Mouse (Mus musculus): Measurements from ENCODE around the gene Pigw. TPM values are rescaled to one million over a fixed set of nuclear protein-coding genes. Genes with fewer than 3 reads are reported as not detected.

Pigw gene
- polyA plus RNA-seq, 1 experiment from 2014 or later, result 2.3 TPM

DNA sequence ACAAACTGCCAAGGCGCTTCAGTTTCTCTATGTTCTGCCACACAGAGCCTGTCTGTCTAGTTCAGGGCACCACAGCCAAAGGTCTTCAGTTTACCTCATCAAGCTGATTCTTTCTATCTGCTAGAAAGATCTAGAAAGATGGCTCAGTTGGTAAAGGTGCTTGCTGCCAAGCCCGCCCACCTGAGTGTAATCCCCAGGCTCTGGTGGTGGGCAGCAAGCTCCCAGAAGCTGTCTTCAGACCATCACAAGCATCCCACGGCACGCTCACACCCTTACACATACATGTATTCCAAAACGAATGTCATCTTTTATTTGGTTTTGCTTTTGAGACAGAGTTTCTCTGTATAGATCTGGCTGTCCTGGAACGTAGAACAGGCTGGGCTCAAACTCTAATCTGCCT, 28.4 kb upstream of the Pigw start:
- Histone ChIP-seq H3K36me3 (ENCODE audit: control insufficient read depth, insufficient read depth, low read length) (peaks cover 37% of the 10 kb centered on the region), H3K4me3 (ENCODE audit: low read length) (no peak overlapping the region), H3K9me3 (ENCODE audit: control insufficient read depth, low read length) (no peaks in the 10 kb centered on the region), H3K4me1 (replicated peaks; ENCODE audit: control insufficient read depth, insufficient read depth, low read length) (no peaks in the 10 kb centered on the region), H3K27me3 (ENCODE audit: control insufficient read depth, insufficient read depth, low read depth, low read length) (no peaks in the 10 kb centered on the region), H3K9ac (ENCODE audit: low read length) (no peak overlapping the region), H3K4me2 (ENCODE audit: low read depth, low read length) (no peak overlapping the region), H3K27ac (ENCODE audit: low read length) (no peak overlapping the region)
- no peak for ATAC-seq (ENCODE audit: low read depth)
- 88% methylated on average over 6 of the region's 6 CpGs for WGBS

DNA sequence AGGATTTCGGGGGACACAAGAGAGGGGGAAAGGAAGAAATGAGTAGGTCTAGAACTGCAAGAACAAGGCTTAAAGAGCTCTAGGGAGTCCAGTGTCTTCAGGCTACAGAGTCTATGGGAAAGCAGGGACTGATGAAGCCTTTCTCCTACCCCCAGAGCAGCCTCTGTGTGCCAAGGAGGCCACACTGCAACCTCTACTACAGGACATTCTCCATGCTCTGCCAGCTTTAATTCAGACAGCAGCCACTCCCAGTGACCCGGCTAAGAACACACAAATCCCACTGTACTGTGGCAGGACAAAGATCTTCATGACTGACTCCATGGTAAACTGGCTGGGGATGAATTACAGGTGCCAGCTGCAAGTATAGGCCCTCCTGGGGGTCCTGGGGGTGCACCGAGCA, 27.0 kb upstream of the Pigw start:
- 78% methylated on average over 3 of the region's 3 CpGs for WGBS
- Histone ChIP-seq H3K36me3 (ENCODE audit: control insufficient read depth, insufficient read depth, low read length) (peaks cover 47% of the 10 kb centered on the region), H3K4me2 (ENCODE audit: low read depth, low read length) (no peak overlapping the region), H3K9me3 (ENCODE audit: control insufficient read depth, low read length) (no peaks in the 10 kb centered on the region), H3K4me1 (replicated peaks; ENCODE audit: control insufficient read depth, insufficient read depth, low read length) (no peaks in the 10 kb centered on the region), H3K9ac (ENCODE audit: low read length) (no peak overlapping the region), H3K4me3 (ENCODE audit: low read length) (no peak overlapping the region), H3K27me3 (ENCODE audit: control insufficient read depth, insufficient read depth, low read depth, low read length) (no peaks in the 10 kb centered on the region), H3K27ac (ENCODE audit: low read length) (no peak overlapping the region)
- ATAC-seq (ENCODE audit: low read depth), result no peak

- no peaks in the 10 kb centered on the region for H3K4me1 ChIP-seq (replicated peaks; ENCODE audit: control insufficient read depth, insufficient read depth, low read length)
- no peak for ATAC-seq (ENCODE audit: low read depth)
- no peak overlapping the region for H3K4me3 ChIP-seq (ENCODE audit: low read length)
- H3K9me3 ChIP-seq (ENCODE audit: control insufficient read depth, low read length), result no peaks in the 10 kb centered on the region
- H3K9ac ChIP-seq (ENCODE audit: low read length), result no peak overlapping the region
- H3K27me3 ChIP-seq (ENCODE audit: control insufficient read depth, insufficient read depth, low read depth, low read length), result no peaks in the 10 kb centered on the region
- no peak overlapping the region for H3K4me2 ChIP-seq (ENCODE audit: low read depth, low read length)
- peaks cover 42% of the 10 kb centered on the region for H3K36me3 ChIP-seq (ENCODE audit: control insufficient read depth, insufficient read depth, low read length)
- H3K27ac ChIP-seq (ENCODE audit: low read length), result no peak overlapping the region
- 82% methylated on average over 9 of the region's 9 CpGs for WGBS
Measured at GRCm38 (mm10) chr11:84904597-84905144, 24.6 kb upstream of the Pigw start.

- Histone ChIP-seq H3K27ac (ENCODE audit: low read length) (no peak overlapping the region), H3K4me1 (replicated peaks; ENCODE audit: control insufficient read depth, insufficient read depth, low read length) (no peaks in the 10 kb centered on the region), H3K9ac (ENCODE audit: low read length) (no peak overlapping the region), H3K27me3 (ENCODE audit: control insufficient read depth, insufficient read depth, low read depth, low read length) (no peaks in the 10 kb centered on the region), H3K4me2 (ENCODE audit: low read depth, low read length) (no peak overlapping the region), H3K4me3 (ENCODE audit: low read length) (no peak overlapping the region), H3K36me3 (ENCODE audit: control insufficient read depth, insufficient read depth, low read length) (peaks cover 25% of the 10 kb centered on the region), H3K9me3 (ENCODE audit: control insufficient read depth, low read length) (no peaks in the 10 kb centered on the region)
- WGBS, result 86% methylated on average over 12 of the region's 15 CpGs
- ATAC-seq (ENCODE audit: low read depth), result no peak
Measured at GRCm38 (mm10) chr11:84893113-84893512, 13.0 kb upstream of the Pigw start.

DNA sequence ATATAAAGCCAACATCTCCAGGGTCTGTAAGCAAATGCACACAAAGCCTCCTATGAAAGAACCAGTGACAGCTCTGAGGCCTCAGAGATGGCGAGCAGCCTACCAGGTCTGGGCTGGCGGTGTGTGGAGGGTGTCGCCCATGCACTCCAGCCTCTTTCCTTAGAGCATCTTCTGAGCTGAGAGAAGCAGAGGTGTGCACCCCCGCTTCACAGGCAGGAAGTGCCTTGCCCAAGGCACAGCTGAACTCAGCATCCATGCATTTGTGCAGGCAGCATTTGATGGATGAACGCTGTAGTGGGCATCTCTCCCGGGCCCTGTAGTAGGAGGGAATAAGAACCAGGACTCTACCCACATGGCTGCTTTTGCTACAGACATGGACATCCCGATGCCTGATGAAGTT, 11.6 kb upstream of the Pigw start:
- 86% methylated on average over 7 of the region's 7 CpGs for WGBS
- Histone ChIP-seq H3K9me3 (ENCODE audit: control insufficient read depth, low read length) (no peaks in the 10 kb centered on the region), H3K36me3 (ENCODE audit: control insufficient read depth, insufficient read depth, low read length) (peaks cover 21% of the 10 kb centered on the region), H3K4me1 (replicated peaks; ENCODE audit: control insufficient read depth, insufficient read depth, low read length) (no peaks in the 10 kb centered on the region), H3K27ac (ENCODE audit: low read length) (no peak overlapping the region), H3K27me3 (ENCODE audit: control insufficient read depth, insufficient read depth, low read depth, low read length) (no peaks in the 10 kb centered on the region), H3K4me3 (ENCODE audit: low read length) (no peak overlapping the region), H3K9ac (ENCODE audit: low read length) (no peak overlapping the region), H3K4me2 (ENCODE audit: low read depth, low read length) (no peak overlapping the region)
- ATAC-seq (ENCODE audit: low read depth), result no peak

GRCm38 (mm10) chr11:84889492-84889891, 9.4 kb upstream of the Pigw start:
- WGBS, result 96% methylated on average over 2 of the region's 2 CpGs
- Histone ChIP-seq H3K4me1 (replicated peaks; ENCODE audit: control insufficient read depth, insufficient read depth, low read length) (no peaks in the 10 kb centered on the region), H3K9ac (ENCODE audit: low read length) (no peak overlapping the region), H3K27me3 (ENCODE audit: control insufficient read depth, insufficient read depth, low read depth, low read length) (no peaks in the 10 kb centered on the region), H3K27ac (ENCODE audit: low read length) (no peak overlapping the region), H3K4me3 (ENCODE audit: low read length) (no peak overlapping the region), H3K4me2 (ENCODE audit: low read depth, low read length) (no peak overlapping the region), H3K9me3 (ENCODE audit: control insufficient read depth, low read length) (no peaks in the 10 kb centered on the region), H3K36me3 (ENCODE audit: control insufficient read depth, insufficient read depth, low read length) (peaks cover 21% of the 10 kb centered on the region)
- no peak for ATAC-seq (ENCODE audit: low read depth)

GRCm38 (mm10) chr11:84888025-84888424, 7.9 kb upstream of the Pigw start:
- Histone ChIP-seq H3K27me3 (ENCODE audit: control insufficient read depth, insufficient read depth, low read depth, low read length) (no peaks in the 10 kb centered on the region), H3K36me3 (ENCODE audit: control insufficient read depth, insufficient read depth, low read length) (peaks cover 27% of the 10 kb centered on the region), H3K4me2 (ENCODE audit: low read depth, low read length) (no peak overlapping the region), H3K4me3 (ENCODE audit: low read length) (no peak overlapping the region), H3K27ac (ENCODE audit: low read length) (no peak overlapping the region), H3K9ac (ENCODE audit: low read length) (no peak overlapping the region), H3K4me1 (replicated peaks; ENCODE audit: control insufficient read depth, insufficient read depth, low read length) (no peaks in the 10 kb centered on the region), H3K9me3 (ENCODE audit: control insufficient read depth, low read length) (no peaks in the 10 kb centered on the region)
- ATAC-seq (ENCODE audit: low read depth), result no peak
- 95% methylated on average over 8 of the region's 8 CpGs for WGBS

- Histone ChIP-seq H3K36me3 (ENCODE audit: control insufficient read depth, insufficient read depth, low read length) (peaks cover 24% of the 10 kb centered on the region), H3K4me1 (replicated peaks; ENCODE audit: control insufficient read depth, insufficient read depth, low read length) (no peaks in the 10 kb centered on the region), H3K4me3 (ENCODE audit: low read length) (no peak overlapping the region), H3K4me2 (ENCODE audit: low read depth, low read length) (no peak overlapping the region), H3K27me3 (ENCODE audit: control insufficient read depth, insufficient read depth, low read depth, low read length) (no peaks in the 10 kb centered on the region), H3K9me3 (ENCODE audit: control insufficient read depth, low read length) (no peaks in the 10 kb centered on the region), H3K27ac (ENCODE audit: low read length) (no peak overlapping the region), H3K9ac (ENCODE audit: low read length) (no peak overlapping the region)
- ATAC-seq (ENCODE audit: low read depth), result no peak
- WGBS, result 86% methylated on average over 11 of the region's 11 CpGs
Measured at GRCm38 (mm10) chr11:84886767-84887511, 6.9 kb upstream of the Pigw start.

DNA sequence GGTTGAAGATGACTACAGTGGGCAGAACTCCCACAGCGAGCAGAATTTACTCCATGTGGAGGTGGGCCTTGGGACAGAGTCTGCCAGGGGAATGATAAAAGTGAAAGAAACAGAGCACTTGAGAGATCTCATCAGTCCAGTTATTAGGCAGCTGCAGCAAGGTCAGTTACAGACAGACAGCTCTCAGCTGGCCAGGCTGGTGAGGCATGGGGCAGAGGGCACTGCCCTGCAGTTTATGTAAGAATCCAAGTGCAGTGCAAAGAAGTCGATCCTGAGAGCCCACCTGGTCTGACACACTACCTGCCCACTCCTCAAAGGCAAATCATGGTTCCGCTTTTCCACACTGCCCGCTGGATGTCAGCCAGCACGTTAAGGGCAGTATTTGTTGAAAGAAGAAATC, 6.2 kb upstream of the Pigw start:
- no peak overlapping the region for H3K4me3 ChIP-seq (ENCODE audit: low read length)
- 88% methylated on average over 5 of the region's 5 CpGs for WGBS
- H3K9me3 ChIP-seq (ENCODE audit: control insufficient read depth, low read length), result no peaks in the 10 kb centered on the region
- peaks cover 4% of the 10 kb centered on the region for H3K4me1 ChIP-seq (replicated peaks; ENCODE audit: control insufficient read depth, insufficient read depth, low read length)
- peaks cover 21% of the 10 kb centered on the region for H3K36me3 ChIP-seq (ENCODE audit: control insufficient read depth, insufficient read depth, low read length)
- no peak overlapping the region for H3K9ac ChIP-seq (ENCODE audit: low read length)
- no peaks in the 10 kb centered on the region for H3K27me3 ChIP-seq (ENCODE audit: control insufficient read depth, insufficient read depth, low read depth, low read length)
- H3K27ac ChIP-seq (ENCODE audit: low read length), result no peak overlapping the region
- ATAC-seq (ENCODE audit: low read depth), result no peak
- no peak overlapping the region for H3K4me2 ChIP-seq (ENCODE audit: low read depth, low read length)
